Mouse (Mus musculus) myocyte (in vitro differentiated cells): Measurements from ENCODE around the gene Olfr638. TPM values are rescaled to one million over a fixed set of nuclear protein-coding genes. Genes with fewer than 3 reads are reported as not detected.

Experiments used
- H3K27me3 ChIP-seq: one replicate; pipeline ENCODE4 v1.6.1; 2011; ENCODE audit not compliant: control insufficient read depth, insufficient read depth, insufficient read length
- H3K36me3 ChIP-seq: one replicate; pipeline ENCODE4 v1.6.1; 2011; ENCODE audit not compliant: control insufficient read depth, insufficient read depth
- H3K4me2 ChIP-seq: one replicate; pipeline ENCODE4 v1.6.1; 2011; ENCODE audit warnings: low read depth, control low read depth
- H3K4me3 ChIP-seq: one replicate; pipeline ENCODE4 v1.5.1; 2011; ENCODE audit warnings: mild to moderate bottlenecking, control low read depth, moderate library complexity
- H3K79me2 ChIP-seq: one replicate; pipeline ENCODE4 v1.6.1; 2011; ENCODE audit not compliant: control insufficient read depth, insufficient read depth
- H3ac ChIP-seq: one replicate; pipeline ENCODE4 v1.6.1; 2011; ENCODE audit not compliant: control insufficient read depth, insufficient read length
- CEBPB ChIP-seq: IDR thresholded peaks from 2 replicates; pipeline ENCODE4 v1.6.1; 2011; ENCODE audit warnings: mild to moderate bottlenecking, moderate library complexity; ENCODE audit not compliant: poor library complexity, insufficient read depth, severe bottlenecking
- E2F4 ChIP-seq: IDR thresholded peaks from one replicate; pipeline ENCODE4 v1.6.1; 2011; ENCODE audit warnings: mild to moderate bottlenecking, control low read depth, moderate library complexity; ENCODE audit not compliant: insufficient read depth
- MAX ChIP-seq: IDR thresholded peaks from one replicate; pipeline ENCODE4 v1.6.1; 2011; ENCODE audit warnings: low read depth, mild to moderate bottlenecking, control low read depth
- MYOD1 ChIP-seq, 3 experiments: IDR thresholded peaks; one replicate each; pipeline ENCODE4 v1.6.1; 2011; ENCODE audit warnings: control low read depth in 2 of 3, low read depth in 2 of 3, mild to moderate bottlenecking in 2 of 3, moderate library complexity in 1 of 3; ENCODE audit not compliant: insufficient read length in 2 of 3, control insufficient read depth in 1 of 3
- MYOG ChIP-seq, 3 experiments: IDR thresholded peaks; one replicate each; pipeline ENCODE4 v1.6.1; 2011; ENCODE audit warnings: control low read depth in 2 of 3, low read depth in 2 of 3, mild to moderate bottlenecking in 2 of 3; ENCODE audit not compliant: insufficient read length in 2 of 3, control insufficient read depth in 1 of 3, insufficient read depth in 1 of 3
- POLR2A ChIP-seq: IDR thresholded peaks from one replicate; pipeline ENCODE4 v1.6.1; 2011; ENCODE audit warnings: low read depth, mild to moderate bottlenecking, control low read depth, moderate library complexity; ENCODE audit not compliant: insufficient read length
- POLR2AphosphoS2 ChIP-seq: IDR thresholded peaks from one replicate; pipeline ENCODE4 v1.6.1; 2011; ENCODE audit warnings: low read depth, control low read depth; ENCODE audit not compliant: insufficient read length
- REST ChIP-seq: IDR thresholded peaks from one replicate; pipeline ENCODE4 v1.6.1; 2011; ENCODE audit warnings: mild to moderate bottlenecking, control low read depth, moderate library complexity; ENCODE audit not compliant: insufficient read depth, insufficient read length
- SRF ChIP-seq: IDR thresholded peaks from one replicate; pipeline ENCODE4 v1.6.1; 2011; ENCODE audit warnings: low read depth; ENCODE audit not compliant: control insufficient read depth, insufficient read length
- TCF12 ChIP-seq: IDR thresholded peaks from one replicate; pipeline ENCODE4 v1.6.1; 2011; ENCODE audit warnings: mild to moderate bottlenecking, control low read depth; ENCODE audit not compliant: poor library complexity, insufficient read depth, severe bottlenecking
- TCF3 ChIP-seq: IDR thresholded peaks from one replicate; pipeline ENCODE4 v1.6.1; 2011; ENCODE audit warnings: low read depth, control low read depth; ENCODE audit not compliant: insufficient read length
- USF1 ChIP-seq: IDR thresholded peaks from one replicate; pipeline ENCODE4 v1.6.1; 2011; ENCODE audit warnings: low read depth, mild to moderate bottlenecking, control low read depth, moderate library complexity
- polyA plus RNA-seq: library from polyadenylated mRNA; unstranded; fragments of >200 nt; fragmentation: generic; extraction: Trizol; gene quantifications from one replicate; pipeline ENCODE4 v1.2.1, GENCODE M21; 2012; ENCODE audit warnings: missing spikeins

Gene Olfr638
- polyA plus RNA-seq, 1 experiment = not detected

DNA sequence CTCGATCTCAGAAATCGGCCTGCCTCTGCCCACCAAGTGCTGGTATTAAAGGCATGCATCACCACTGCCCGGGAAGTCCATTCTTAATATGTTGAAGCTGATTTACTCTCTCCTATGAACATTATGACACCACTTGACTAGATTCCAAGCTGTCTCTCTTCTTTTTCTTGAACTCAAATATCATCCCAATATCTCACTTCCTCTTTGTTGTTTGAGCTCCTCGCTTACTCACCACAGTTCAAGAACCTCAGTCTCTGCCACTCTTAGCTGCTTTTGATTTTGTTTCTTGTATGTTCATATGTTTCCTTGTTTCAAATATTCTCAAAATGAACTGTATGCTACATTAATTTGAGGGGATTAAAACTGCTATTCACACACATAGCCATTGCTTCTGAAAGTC is 52.2 kb downstream of the Olfr638 start:
- H3K79me2 ChIP-seq = no peaks in the 10 kb centered on the region
- H3ac ChIP-seq = no peak overlapping the region
- TF ChIP-seq MYOG (IDR thresholded peaks at IDR 0.05; ENCODE audit: control insufficient read depth in 1 of 3, insufficient read depth in 1 of 3, insufficient read length in 2 of 3, low read depth in 2 of 3) (no peak), POLR2AphosphoS2 (no peak), MYOD1 (IDR thresholded peaks at IDR 0.05; ENCODE audit: control insufficient read depth in 1 of 3, insufficient read length in 2 of 3, low read depth in 2 of 3) (no peak), REST (no peak), MAX (no peak), E2F4 (no peak), TCF12 (no peak), CEBPB (no peak), SRF (no peak), TCF3 (no peak), USF1 (no peak), POLR2A (no peak)
- no peaks in the 10 kb centered on the region for H3K27me3 ChIP-seq
- H3K4me3 ChIP-seq = no peak overlapping the region
- H3K36me3 ChIP-seq = no peaks in the 10 kb centered on the region
- no peak overlapping the region for H3K4me2 ChIP-seq

DNA sequence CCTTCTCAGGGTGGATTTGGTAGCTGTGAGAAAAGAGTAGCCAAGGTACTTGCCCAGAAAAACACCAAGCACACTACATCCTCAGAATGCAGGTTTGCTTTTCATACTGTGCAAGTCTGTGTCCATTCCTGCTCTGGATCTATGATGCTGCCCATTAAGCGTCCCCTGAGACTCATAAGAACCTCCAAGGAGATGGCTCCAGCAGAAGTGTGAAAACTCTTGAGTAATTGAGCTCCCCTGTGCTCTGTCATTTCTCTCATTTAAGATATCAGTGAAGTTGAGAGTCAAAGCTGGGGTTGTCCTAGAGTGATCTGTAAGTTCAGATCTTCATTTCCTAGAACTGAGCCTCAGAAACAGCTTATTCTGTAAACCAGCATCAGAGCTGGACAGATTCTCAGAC is 54.0 kb downstream of the Olfr638 start, which contains the start of gene Olfr642:
TSS of gene Olfr642 (minus strand) at position 101 of the 400 bp plus-strand sequence.
- Histone ChIP-seq H3ac (no peak within 1 kb of the TSS), H3K27me3 (no peaks in the 10 kb centered on the region), H3K4me3 (no peak within 1 kb of the TSS), H3K79me2 (no peaks in the 10 kb centered on the region), H3K36me3 (no peaks in the 10 kb centered on the region), H3K4me2 (no peak within 1 kb of the TSS)
- no peak for TF ChIP-seq TCF3
- no peak for TF ChIP-seq USF1
- TF ChIP-seq MYOD1 (IDR thresholded peaks at IDR 0.05; ENCODE audit: control insufficient read depth in 1 of 3, insufficient read length in 2 of 3, low read depth in 2 of 3) = no peak
- no peak for TF ChIP-seq MYOG (IDR thresholded peaks at IDR 0.05; ENCODE audit: control insufficient read depth in 1 of 3, insufficient read depth in 1 of 3, insufficient read length in 2 of 3, low read depth in 2 of 3)
- TF ChIP-seq CEBPB = no peak
- TF ChIP-seq MAX = no peak
- no peak for TF ChIP-seq POLR2AphosphoS2

Other genes starting within 250 kb of the Olfr638 start
- gene Olfr630, start 241.4 kb upstream of the Olfr638 start, polyA plus RNA-seq = not detected
- not detected for gene Olfr69, start 227.2 kb upstream of the Olfr638 start, polyA plus RNA-seq
- gene Olfr68, start 219.0 kb upstream of the Olfr638 start, polyA plus RNA-seq = not detected
- not detected for gene Olfr67, start 206.9 kb upstream of the Olfr638 start, polyA plus RNA-seq
- gene Hbb-bt, start 184.8 kb upstream of the Olfr638 start, polyA plus RNA-seq = not detected
- gene Hbb-bs, start 170.7 kb upstream of the Olfr638 start, polyA plus RNA-seq = not detected
- not detected for gene Hbb-bh2, start 158.2 kb upstream of the Olfr638 start, polyA plus RNA-seq
- gene Hbb-bh1, start 155.6 kb upstream of the Olfr638 start, polyA plus RNA-seq = not detected
- not detected for gene Hbb-y, start 145.5 kb upstream of the Olfr638 start, polyA plus RNA-seq
- gene Olfr66, start 112.5 kb upstream of the Olfr638 start, polyA plus RNA-seq = not detected
- not detected for gene Olfr64, start 104.3 kb upstream of the Olfr638 start, polyA plus RNA-seq
- not detected for gene Olfr65, start 95.3 kb upstream of the Olfr638 start, polyA plus RNA-seq
- gene Olfr631, start 69.9 kb upstream of the Olfr638 start, polyA plus RNA-seq = not detected
- not detected for gene Olfr632, start 64.4 kb upstream of the Olfr638 start, polyA plus RNA-seq
- gene Olfr633, start 54.3 kb upstream of the Olfr638 start, polyA plus RNA-seq = not detected
- not detected for gene Olfr635, start 27.6 kb upstream of the Olfr638 start, polyA plus RNA-seq
- not detected for gene Olfr639, start 18.6 kb downstream of the Olfr638 start, polyA plus RNA-seq
- not detected for gene Olfr640, start 26.8 kb downstream of the Olfr638 start, polyA plus RNA-seq
- gene Olfr641, start 36.7 kb downstream of the Olfr638 start, polyA plus RNA-seq = not detected
- not detected for gene Olfr642, start 53.9 kb downstream of the Olfr638 start, polyA plus RNA-seq
- not detected for gene 4930516K23Rik, start 62.7 kb downstream of the Olfr638 start, polyA plus RNA-seq
- not detected for gene Olfr644, start 73.1 kb downstream of the Olfr638 start, polyA plus RNA-seq
- gene Olfr645, start 86.7 kb downstream of the Olfr638 start, polyA plus RNA-seq = not detected
- gene Olfr646, start 106.1 kb downstream of the Olfr638 start, polyA plus RNA-seq = not detected
- not detected for gene Ubqln5, start 131.1 kb downstream of the Olfr638 start, polyA plus RNA-seq
- not detected for gene Olfr643, start 138.7 kb downstream of the Olfr638 start, polyA plus RNA-seq
- gene Ubqln3, start 144.5 kb downstream of the Olfr638 start, polyA plus RNA-seq = not detected
- gene Ubqlnl, start 151.8 kb downstream of the Olfr638 start, polyA plus RNA-seq = not detected
- not detected for gene Olfm5, start 166.1 kb downstream of the Olfr638 start, polyA plus RNA-seq
- gene Olfr648, start 184.6 kb downstream of the Olfr638 start, polyA plus RNA-seq = not detected
- gene Olfr649, start 197.2 kb downstream of the Olfr638 start, polyA plus RNA-seq = not detected
- gene Trim6, start 220.0 kb downstream of the Olfr638 start, polyA plus RNA-seq = not detected
- gene Trim34a, start 245.7 kb downstream of the Olfr638 start, polyA plus RNA-seq = 0.02 TPM